In the genomic region with DNA sequence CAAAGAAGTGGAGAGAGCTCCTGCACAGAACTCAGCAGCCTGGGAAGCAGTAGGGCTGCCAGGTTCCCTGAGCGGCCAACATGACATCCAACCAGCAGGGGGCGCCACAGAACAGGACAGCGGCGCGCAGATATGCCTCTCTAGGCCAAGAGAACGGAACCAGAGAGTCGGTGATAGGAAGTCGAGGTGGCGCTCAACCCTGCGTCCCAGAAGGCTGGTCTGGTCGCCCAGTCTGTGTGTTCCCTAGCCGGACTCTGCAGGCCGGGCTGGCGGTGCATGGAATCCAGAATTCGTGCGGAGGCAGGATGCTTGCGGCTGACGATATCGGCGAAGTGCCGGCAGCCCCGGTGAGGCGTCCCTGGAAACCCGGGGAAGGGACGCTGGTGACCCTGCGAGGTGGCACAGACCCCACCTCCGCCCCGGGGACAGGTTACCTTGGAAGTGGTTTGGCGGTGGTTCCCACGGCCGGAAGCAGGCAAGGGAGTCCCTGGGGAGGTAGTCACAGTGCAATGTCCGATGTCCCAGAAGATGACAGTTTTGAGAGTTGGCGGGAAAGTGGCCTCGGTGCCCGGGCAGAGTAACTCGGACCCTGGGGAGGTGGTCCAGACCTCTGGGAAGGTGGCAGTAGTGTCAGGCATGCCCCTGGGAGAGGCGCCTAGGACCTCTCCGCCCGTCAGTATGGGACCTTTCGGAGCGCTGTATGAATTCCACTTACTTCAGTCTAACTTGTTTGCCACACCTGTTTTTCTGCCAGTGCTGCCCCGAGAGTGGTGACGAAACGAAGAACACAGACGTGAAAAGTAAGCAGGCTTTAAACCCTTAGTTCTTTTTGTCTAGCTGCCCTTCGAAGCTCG, we compare ENCODE assay signal across 7 mouse cellular contexts. TPM values are rescaled to one million over a fixed set of nuclear protein-coding genes. Genes with fewer than 3 reads are reported as not detected.
A peak's percentile ranks its signal among the peaks of the same experiment; 100 is the strongest.
DNase-seq lines count a peak whose midpoint lies in the region; ATAC-seq lines count a peak whose summit lies in the region.

TSS of gene Rint1 (plus strand) at position 176 of the 854 bp plus-strand sequence.

- 3% methylated on average over 47 of the region's 47 CpGs for WGBS in embryonic facial prominence, embryonic 12.5 days
- 3% methylated on average over 47 of the region's 47 CpGs for WGBS in limb, embryonic 11.5 days
- WGBS in midbrain, embryonic 14.5 days = 4% methylated on average over 47 of the region's 47 CpGs

- peak; percentile 71 for ATAC-seq in embryonic facial prominence, embryonic 12.5 days (ENCODE audit: insufficient number of reproducible peaks, insufficient read depth, low FRiP score, low TSS enrichment)
- peak; percentile 86 for ATAC-seq in limb, embryonic 11.5 days (ENCODE audit: insufficient number of reproducible peaks, low FRiP score, low TSS enrichment, low read depth)
- ATAC-seq in midbrain, embryonic 14.5 days (ENCODE audit: low FRiP score, low TSS enrichment) = peak; percentile 86

- peak within 1 kb of the TSS; percentile 86 for H3K4me2 ChIP-seq in embryonic facial prominence, embryonic 12.5 days (replicated peaks)
- H3K4me2 ChIP-seq in limb, embryonic 11.5 days (ENCODE audit: low read depth, severe bottlenecking) = peak within 1 kb of the TSS; percentile 78
- peak within 1 kb of the TSS; percentile 96 for H3K4me2 ChIP-seq in midbrain, embryonic 14.5 days (ENCODE audit: low read length)

- H3K9ac ChIP-seq in embryonic facial prominence, embryonic 12.5 days = peak within 1 kb of the TSS; percentile 90
- peak within 1 kb of the TSS; percentile 82 for H3K9ac ChIP-seq in limb, embryonic 11.5 days (ENCODE audit: low read length)
- peak within 1 kb of the TSS; percentile 91 for H3K9ac ChIP-seq in midbrain, embryonic 14.5 days (replicated peaks; ENCODE audit: low read length)

- peak within 1 kb of the TSS; percentile 96 for H3K4me3 ChIP-seq in embryonic facial prominence, embryonic 12.5 days
- peak within 1 kb of the TSS; percentile 85 for H3K4me3 ChIP-seq in limb, embryonic 11.5 days (ENCODE audit: low read depth, low read length)
- H3K4me3 ChIP-seq in midbrain, embryonic 14.5 days (replicated peaks; ENCODE audit: low read depth, low read length) = peak within 1 kb of the TSS; percentile 97

- H3K4me1 ChIP-seq in embryonic facial prominence, embryonic 12.5 days = peaks cover 6% of the 10 kb centered on the region
- H3K4me1 ChIP-seq in limb, embryonic 11.5 days (ENCODE audit: control insufficient read depth, insufficient read depth, low read length) = peaks cover 5% of the 10 kb centered on the region; the same call in 1 of the 2 replicates
- peaks cover 10% of the 10 kb centered on the region for H3K4me1 ChIP-seq in midbrain, embryonic 14.5 days (ENCODE audit: control insufficient read depth, insufficient read depth, low read length)

- H3K36me3 ChIP-seq in embryonic facial prominence, embryonic 12.5 days = peaks cover 12% of the 10 kb centered on the region
- no peaks in the 10 kb centered on the region for H3K36me3 ChIP-seq in limb, embryonic 11.5 days (ENCODE audit: control insufficient read depth, insufficient read depth, low read length)
- H3K36me3 ChIP-seq in midbrain, embryonic 14.5 days (ENCODE audit: control insufficient read depth, insufficient read depth, low read length) = 0 out of 2 replicates have a peak, but pooled peaks cover 6% of the 10 kb centered on the region

- no peaks in the 10 kb centered on the region for H3K9me3 ChIP-seq in embryonic facial prominence, embryonic 12.5 days
- no peaks in the 10 kb centered on the region for H3K9me3 ChIP-seq in limb, embryonic 11.5 days (ENCODE audit: control insufficient read depth, low read length)
- H3K9me3 ChIP-seq in midbrain, embryonic 14.5 days (ENCODE audit: control insufficient read depth, low read length) = no peaks in the 10 kb centered on the region

- H3K27me3 ChIP-seq in embryonic facial prominence, embryonic 12.5 days = no peaks in the 10 kb centered on the region
- no peaks in the 10 kb centered on the region for H3K27me3 ChIP-seq in limb, embryonic 11.5 days (ENCODE audit: control insufficient read depth, insufficient read depth, low read length)
- H3K27me3 ChIP-seq in midbrain, embryonic 14.5 days (ENCODE audit: control insufficient read depth, insufficient read depth, low read length) = no peaks in the 10 kb centered on the region

- peak; percentile 97 for DNase-seq in adrenal gland, postnatal 25 days
- peak; percentile 98 for DNase-seq in heart, adult 11 months
- peak; percentile 97 for DNase-seq in kidney, adult 18-20 months
- DNase-seq in limb, embryonic 11.5 days (ENCODE audit: low spot score) = peak; percentile 99
- DNase-seq in midbrain, embryonic 14.5 days = peak; percentile 97
- peak; percentile 84 to 96 for DNase-seq in spleen, adult 18-20 months

- H3K27ac ChIP-seq in embryonic facial prominence, embryonic 12.5 days = peak within 1 kb of the TSS; percentile 67
- H3K27ac ChIP-seq in limb, embryonic 11.5 days (replicated peaks; ENCODE audit: low read depth, low read length) = peak within 1 kb of the TSS; percentile 10; the same call in 1 of the 2 replicates
- H3K27ac ChIP-seq in midbrain, embryonic 14.5 days (replicated peaks; ENCODE audit: low read depth, low read length) = peak within 1 kb of the TSS; percentile 72

RNA-seq across cellular contexts. Expression of gene Rint1, which starts in this region (rescaled TPM):
- total RNA-seq in adrenal gland, postnatal 25 days (2021) = 18.3 and 22.8 TPM in 2 replicates
- polyA plus RNA-seq in embryonic facial prominence, embryonic 12.5 days (2016; fragmentation: Nextera tagmentation; extraction: Ambion mirVana) = 49.9 and 52.7 TPM in 2 replicates
- 31.2 and 33.6 TPM in 2 replicates for polyA plus RNA-seq in limb, embryonic 11.5 days (2014; fragmentation: Nextera tagmentation; extraction: Ambion mirVana)
- 26.2 and 29.8 TPM in 2 replicates for polyA plus RNA-seq in midbrain, embryonic 14.5 days (2014; fragmentation: Nextera tagmentation; extraction: Ambion mirVana)

Comparison
In these comparisons a context has a peak if more than half of its experiments do, and no peak if none do; other contexts are left out.
1. Peak in every context shown above with its lines: DNase-seq, ATAC-seq, H3K4me3 ChIP-seq and H3K27ac ChIP-seq.
2. H3K27ac ChIP-seq: peak in every context shown above with its lines; median percentile 72 in midbrain, embryonic 14.5 days; 67 in embryonic facial prominence, embryonic 12.5 days; 10 in limb, embryonic 11.5 days.